Mouse (Mus musculus) left cerebral cortex, postnatal 36 days (tissue): Measurements from ENCODE around the gene Nsdhl. TPM values are rescaled to one million over a fixed set of nuclear protein-coding genes. Genes with fewer than 3 reads are reported as not detected.

Source experiments
- DNase-seq, 2 experiments: peaks; one replicate each; pipeline ENCODE4 v3.0.0; 2021 to 2022; ENCODE audit warnings: low spot score in 2 of 2, mixed read lengths in 1 of 2
- intact Hi-C: fragments of 180-260 bp; cut with DNase I; formaldehyde crosslinking; loops from one replicate; pipeline ENCODE4 v1.15.1; 2025
- total RNA-seq, 2 experiments: library from RNA; stranded (reverse); gene quantifications; 2 replicates each; pipeline ENCODE4 v1.2.3; 2021

Gene Nsdhl
- total RNA-seq, result 10 to 100 TPM; 23.2 to 27.3 TPM

DNA sequence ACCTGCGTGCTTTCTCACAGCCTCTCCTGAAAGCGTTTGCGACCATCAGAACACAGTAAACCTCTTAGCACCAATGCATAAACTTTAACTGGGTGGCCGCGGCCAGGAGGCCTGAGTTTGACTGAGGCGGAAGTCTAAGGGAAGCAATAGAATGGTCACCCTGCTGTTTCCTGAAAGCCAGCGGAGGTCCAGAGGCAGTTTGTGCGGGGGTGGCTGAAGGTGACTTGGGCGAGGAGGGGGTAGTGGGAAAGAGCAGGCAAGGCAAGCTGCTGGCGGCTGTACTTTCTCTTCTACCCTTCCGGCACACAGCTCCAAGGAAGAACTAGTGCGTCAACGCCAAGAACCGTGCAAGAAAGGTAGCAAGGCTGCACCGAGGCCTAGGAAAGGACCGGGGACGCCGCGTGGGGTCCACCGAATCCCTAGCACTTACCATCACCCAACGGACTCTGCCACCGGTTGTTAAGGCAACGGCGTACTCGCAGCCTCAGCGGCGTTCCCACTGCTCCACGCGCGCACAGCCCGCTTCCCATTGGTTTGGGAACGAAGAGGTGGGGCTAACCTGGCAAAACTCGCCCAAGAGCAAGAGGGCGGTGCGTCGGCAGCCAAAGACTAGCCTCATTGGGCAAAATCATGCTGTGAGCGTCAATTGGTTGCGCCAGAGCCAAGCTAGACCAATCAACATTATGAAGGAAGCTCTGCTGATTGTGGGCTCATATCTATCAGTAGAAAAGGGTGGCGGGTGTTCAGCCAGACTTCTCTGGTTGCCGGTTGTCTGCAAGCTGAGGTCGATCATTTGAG lies at the start of gene Nsdhl, which contains the start of gene Cetn2:
Nsdhl (plus strand) TSS at position 674 of the 798 bp plus-strand sequence.
Cetn2 (minus strand) TSS at position 528 of the 798 bp plus-strand sequence.
- intact Hi-C loops, result no loop called here
- peak; percentile 85 to 86 for DNase-seq

- peak; percentile 36 to 40 for DNase-seq
- intact Hi-C loops, result no loop called here
Observed at GRCm38 (mm10) chrX:72895388-72896054, 22.8 kb upstream of the Nsdhl start.

DNA sequence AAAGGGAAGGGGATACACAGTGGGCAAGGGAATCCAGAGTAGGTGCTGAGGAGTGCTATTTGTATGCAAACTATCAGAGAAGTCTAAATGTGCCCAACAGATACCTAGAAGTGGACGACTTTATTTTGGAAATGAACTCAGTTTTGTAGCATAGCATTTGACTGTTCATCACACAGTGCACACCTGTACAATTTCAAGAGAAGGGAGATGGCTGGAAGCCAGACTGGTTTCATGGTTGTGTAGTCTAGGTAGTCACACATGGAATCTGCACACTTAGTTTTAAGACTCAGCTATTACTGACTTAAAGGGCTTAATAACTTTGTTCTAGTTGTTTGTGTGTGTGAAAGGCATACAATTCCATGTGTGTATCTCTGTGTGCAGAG lies 22.3 kb upstream of the Nsdhl start:
- intact Hi-C loops, result no loop called here
- DNase-seq, result no peak

GRCm38 (mm10) chrX:72902530-72902929 lies 15.8 kb upstream of the Nsdhl start:
- intact Hi-C loops, result no loop called here
- DNase-seq, result no peak

- no peak for DNase-seq
- intact Hi-C loops, result loop anchor here (5.0 kb wide), 1 partner anchor 1261 kb away; no protein-coding TSS in a partner anchor
Observed at GRCm38 (mm10) chrX:72907619-72908403, 10.5 kb upstream of the Nsdhl start.

- intact Hi-C loops, result loop anchor here (5.0 kb wide), 1 partner anchor 1261 kb away; no protein-coding TSS in a partner anchor
- no peak for DNase-seq
Observed at GRCm38 (mm10) chrX:72908404-72908741, 10.0 kb upstream of the Nsdhl start.

- no peak for DNase-seq
- intact Hi-C loops, result no loop called here
Observed at GRCm38 (mm10) chrX:72911611-72912010, 6.7 kb upstream of the Nsdhl start.

- intact Hi-C loops, result no loop called here
Observed at GRCm38 (mm10) chrX:72918682-72919059, 314 bp downstream of the Nsdhl start.

GRCm38 (mm10) chrX:72921391-72921790 lies 3.0 kb downstream of the Nsdhl start:
- no peak for DNase-seq
- intact Hi-C loops, result no loop called here

More at GRCm38 (mm10) chrX:72918682-72919059, 314 bp downstream of the Nsdhl start:
- DNase-seq, result no peak

GRCm38 (mm10) chrX:72953464-72953863 lies 35.1 kb downstream of the Nsdhl start:
- intact Hi-C loops, result no loop called here
- no peak for DNase-seq

DNA sequence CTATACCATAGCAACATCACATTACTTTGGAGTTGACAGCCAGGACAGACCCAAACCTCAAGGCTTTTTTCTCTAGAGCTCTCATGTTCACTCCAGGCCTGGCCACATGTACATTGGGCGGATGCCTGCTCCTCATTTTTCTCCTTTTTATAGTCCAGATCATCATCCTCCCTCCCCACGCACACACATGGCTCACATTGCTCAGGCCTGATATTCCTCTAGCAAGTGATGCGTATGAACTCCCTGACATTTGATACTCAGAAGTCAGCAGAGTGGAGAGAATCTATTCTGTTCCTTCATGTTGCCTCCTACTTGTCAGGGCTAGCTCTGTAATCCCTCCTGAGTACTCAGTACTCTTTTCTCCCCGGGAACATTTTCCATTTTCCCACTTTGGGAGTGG lies 38.1 kb downstream of the Nsdhl start:
- no peak for DNase-seq
- intact Hi-C loops, result no loop called here

- DNase-seq, result no peak
- intact Hi-C loops, result no loop called here
Observed at GRCm38 (mm10) chrX:72960431-72960830, 42.1 kb downstream of the Nsdhl start.

GRCm38 (mm10) chrX:72961511-72961910 lies 43.2 kb downstream of the Nsdhl start:
- no peak for DNase-seq

DNA sequence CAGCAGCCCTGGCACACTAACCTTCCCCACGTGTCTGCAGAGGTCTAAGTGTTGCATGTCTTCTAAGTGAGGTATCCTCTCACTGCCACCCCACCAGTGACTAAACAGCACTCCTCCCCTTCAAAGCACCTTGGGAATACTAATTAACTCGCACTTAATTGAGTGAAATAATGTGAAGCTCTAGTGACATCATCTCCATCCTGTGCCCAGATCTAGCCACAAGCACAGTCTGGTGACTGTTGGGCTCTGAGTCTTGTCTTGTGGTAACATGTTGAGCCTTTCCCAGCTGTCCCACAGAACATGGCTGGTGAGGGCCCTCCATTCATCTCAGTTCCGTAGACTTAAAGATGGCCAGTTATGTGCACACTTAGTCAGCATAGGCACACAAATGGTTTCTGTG lies 44.4 kb downstream of the Nsdhl start:
- intact Hi-C loops, result no loop called here

More at GRCm38 (mm10) chrX:72961511-72961910, 43.2 kb downstream of the Nsdhl start:
- intact Hi-C loops, result no loop called here

DNA sequence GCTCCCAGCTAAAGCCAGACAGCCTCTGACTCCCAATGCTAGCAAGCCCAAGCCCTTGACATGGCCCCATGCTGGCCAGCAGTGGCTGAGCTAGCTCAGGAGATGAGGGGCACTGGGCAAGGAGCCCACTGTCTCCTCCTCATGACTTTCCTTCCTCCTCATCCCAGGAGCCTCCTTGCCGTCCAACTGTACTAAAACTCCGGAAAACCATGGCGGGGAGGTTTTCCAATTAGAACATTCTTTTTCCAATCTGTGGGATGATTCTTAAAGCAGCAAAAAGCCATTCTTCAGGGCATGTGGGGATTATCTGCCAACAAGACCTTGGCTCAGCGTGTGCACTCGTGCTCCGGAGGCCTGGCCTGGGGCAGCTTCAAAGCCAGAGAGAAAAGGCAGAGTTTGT lies 64.5 kb downstream of the Nsdhl start:
- DNase-seq, result no peak
- intact Hi-C loops, result no loop called here

More for the DNA sequence above, 44.4 kb downstream of the Nsdhl start:
- DNase-seq, result no peak

GRCm38 (mm10) chrX:72985607-72986006 lies 67.2 kb downstream of the Nsdhl start:
- intact Hi-C loops, result no loop called here
- no peak for DNase-seq

GRCm38 (mm10) chrX:72986841-72987519 lies 68.6 kb downstream of the Nsdhl start, which contains the start of gene Zfp185:
TSS of gene Zfp185 (plus strand) at chrX:72987339.
- intact Hi-C loops, result no loop called here
- no peak for DNase-seq

DNA sequence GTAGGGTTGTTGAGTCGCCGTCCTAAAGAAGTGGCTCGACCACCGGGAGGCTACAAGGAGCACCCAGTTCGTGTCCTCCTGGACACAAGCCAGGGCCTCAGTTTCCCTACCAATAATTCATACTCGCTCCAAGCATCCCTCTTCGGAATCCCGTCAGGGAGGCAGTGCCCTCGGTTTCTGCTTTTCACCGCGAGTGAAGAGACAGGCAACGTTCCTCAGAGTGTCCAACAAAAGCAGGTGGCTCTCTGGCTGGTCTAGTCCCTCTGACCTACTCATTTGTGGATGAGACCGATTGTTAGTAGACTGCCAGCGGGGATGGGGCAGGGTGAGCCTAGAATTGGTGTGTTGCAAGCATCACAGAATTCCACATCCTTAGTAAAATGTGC lies 69.2 kb downstream of the Nsdhl start:
- no peak for DNase-seq
- intact Hi-C loops, result no loop called here

DNA sequence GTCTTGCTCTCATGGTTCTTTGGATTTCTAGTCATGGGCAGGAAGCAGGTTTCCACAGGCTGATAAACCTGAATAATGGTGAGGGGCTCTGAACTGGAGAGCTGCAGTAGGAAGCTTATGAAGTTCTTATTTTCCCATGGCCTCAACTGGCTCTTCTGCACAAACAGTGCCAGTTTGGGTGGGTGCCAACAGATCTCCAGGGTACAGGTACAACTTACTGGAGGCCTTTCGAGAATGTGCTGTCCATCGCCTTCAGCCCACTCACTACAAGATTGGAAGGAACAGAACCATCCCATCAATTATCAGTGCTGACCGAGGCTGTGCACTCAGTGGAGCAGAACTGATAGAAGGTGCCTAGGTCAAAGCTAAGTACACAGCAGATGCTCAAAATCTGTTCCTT lies 70.1 kb downstream of the Nsdhl start:
- intact Hi-C loops, result no loop called here
- no peak for DNase-seq

DNA sequence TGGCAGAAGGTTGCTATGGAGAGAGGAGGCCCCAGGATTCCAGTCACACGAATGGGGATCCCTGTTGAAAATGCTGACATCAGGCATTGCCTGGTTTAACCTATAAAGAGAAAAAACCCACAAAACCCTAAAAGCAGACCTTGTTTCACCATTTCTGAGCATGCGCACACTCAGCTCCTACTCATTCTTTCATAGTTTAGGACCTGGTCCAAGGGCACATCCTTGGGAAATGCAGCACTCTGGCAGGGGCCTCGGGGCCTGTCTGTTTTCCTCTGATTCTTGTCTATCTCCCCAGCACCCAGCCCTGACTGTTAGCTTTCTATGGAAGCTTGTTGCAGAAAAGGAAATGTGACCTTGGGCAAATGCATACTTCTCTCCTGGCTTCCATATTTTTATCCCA lies 72.2 kb downstream of the Nsdhl start:
- intact Hi-C loops, result no loop called here
- no peak for DNase-seq
